Mouse (Mus musculus): ENCODE data around the gene Rbm39.
"Not testable (repeated sequence)": the region's sequence is repeated elsewhere in the genome, so short reads cannot be mapped to it uniquely, and the experiment has no call there.

Rbm39 gene

GRCm38 (mm10) chr2:156180094-156180821, at the start of gene Rbm39:
TSS of gene Rbm39 (minus strand) at chr2:156180238.
- DNase-seq, result peak; percentile 100

GRCm38 (mm10) chr2:156229171-156229570, 49.1 kb upstream of the Rbm39 start:
- no peak for DNase-seq

GRCm38 (mm10) chr2:156227689-156228088, 47.7 kb upstream of the Rbm39 start:
- DNase-seq, result no peak

- no peak for DNase-seq
These were observed 44.0 kb upstream of the Rbm39 start for GRCm38 (mm10) chr2:156224043-156224442.

GRCm38 (mm10) chr2:156222100-156222499, 42.1 kb upstream of the Rbm39 start:
- DNase-seq, result no peak

- DNase-seq, result no peak
These were observed 37.7 kb upstream of the Rbm39 start for GRCm38 (mm10) chr2:156217786-156218185.

GRCm38 (mm10) chr2:156203917-156204316, 23.9 kb upstream of the Rbm39 start:
- DNase-seq, result no peak

- DNase-seq, result peak; percentile 91
These were observed 22.9 kb upstream of the Rbm39 start for GRCm38 (mm10) chr2:156202848-156203437.

- no peak for DNase-seq
These were observed 21.4 kb upstream of the Rbm39 start for GRCm38 (mm10) chr2:156201486-156201885.

GRCm38 (mm10) chr2:156199944-156200343, 19.9 kb upstream of the Rbm39 start:
- DNase-seq, result no peak

GRCm38 (mm10) chr2:156197129-156197911, 17.3 kb upstream of the Rbm39 start:
- peak; percentile 59 for DNase-seq

- DNase-seq, result peak; percentile 98
These were observed 16.5 kb upstream of the Rbm39 start, which contains the start of gene Phf20 for GRCm38 (mm10) chr2:156196302-156197128. TSS of gene Phf20 (plus strand) at chr2:156196466.

- no peak for DNase-seq
These were observed 14.5 kb upstream of the Rbm39 start for GRCm38 (mm10) chr2:156194571-156194970.

GRCm38 (mm10) chr2:156193066-156193862, 13.2 kb upstream of the Rbm39 start:
- no peak for DNase-seq

GRCm38 (mm10) chr2:156192068-156192467, 12.0 kb upstream of the Rbm39 start:
- no peak for DNase-seq

GRCm38 (mm10) chr2:156191540-156191939, 11.5 kb upstream of the Rbm39 start:
- no peak for DNase-seq

- no peak for DNase-seq
These were observed 10.2 kb upstream of the Rbm39 start for GRCm38 (mm10) chr2:156190004-156190896.

GRCm38 (mm10) chr2:156189241-156189640, 9.2 kb upstream of the Rbm39 start:
- not testable (repeated sequence) for DNase-seq

GRCm38 (mm10) chr2:156181592-156181991, 1.6 kb upstream of the Rbm39 start:
- peak; percentile 43 for DNase-seq

GRCm38 (mm10) chr2:156180824-156181590, 969 bp upstream of the Rbm39 start:
- DNase-seq, result peak; percentile 66
